Mouse (Mus musculus) megakaryocyte, embryonic 14.5 days (primary cell): ENCODE measurements around the gene Rap1a.

Experiments used
- FLI1 ChIP-seq: IDR thresholded peaks from 2 replicates; pipeline ENCODE4 v1.6.1; 2012; ENCODE audit warnings: low read length, inconsistent platforms, mixed read lengths
- GATA1 ChIP-seq: IDR thresholded peaks from 3 replicates; pipeline ENCODE4 v1.6.1; 2012; ENCODE audit warnings: mixed read lengths, low read length, inconsistent platforms, borderline replicate concordance

DNA sequence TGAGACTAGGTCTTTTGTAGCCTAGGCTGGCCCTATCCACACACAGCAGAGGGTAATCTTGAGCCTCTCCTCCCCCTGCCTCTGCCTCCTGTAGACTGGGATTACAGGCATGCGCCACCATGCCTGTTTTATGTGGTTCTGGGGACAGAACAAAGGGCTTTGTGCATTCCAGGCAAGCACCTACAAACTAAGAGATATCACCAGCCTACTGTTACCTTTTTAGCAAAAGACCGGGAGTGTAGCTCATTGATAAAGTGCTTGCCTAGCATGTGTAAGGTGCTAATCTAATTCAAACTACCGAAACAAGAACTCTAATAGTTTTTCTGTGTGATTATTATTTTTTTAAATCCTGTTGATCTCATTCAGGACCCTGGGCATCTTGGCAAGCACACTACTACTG, 35.7 kb upstream of the Rap1a start:
- no peak for TF ChIP-seq GATA1
- no peak for TF ChIP-seq FLI1
